Mouse (Mus musculus) forebrain, embryonic 16.5 days (tissue): Measurements from ENCODE around the gene Taf1b. TPM values are rescaled to one million over a fixed set of nuclear protein-coding genes. Genes with fewer than 3 reads are reported as not detected.
"Not testable (repeated sequence)": the region's sequence is repeated elsewhere in the genome, so short reads cannot be mapped to it uniquely, and the experiment has no call there.

Experiments
- ATAC-seq: fragments of 200-750 bp; cut with Nextera tagmentation; 2 replicates; pipeline ENCODE4 v1.8.0; 2017; ENCODE audit warnings: mild to moderate bottlenecking, moderate library complexity
- H3K27ac ChIP-seq: fragments of 300-500 bp; sonication (generic); 2 replicates; pipeline ENCODE4 v1.5.1; 2014; ENCODE audit warnings: low read length, control low read depth
- H3K27me3 ChIP-seq: fragments of 300-500 bp; sonication (generic); replicated peaks from 2 replicates; pipeline ENCODE4 v1.6.1; 2014; ENCODE audit warnings: low read length; ENCODE audit not compliant: control insufficient read depth, insufficient read depth
- H3K36me3 ChIP-seq: fragments of 300-500 bp; sonication (generic); 2 replicates; pipeline ENCODE4 v1.6.1; 2014; ENCODE audit not compliant: control insufficient read depth, insufficient read depth
- H3K4me1 ChIP-seq: fragments of 300-500 bp; sonication (generic); replicated peaks from 2 replicates; pipeline ENCODE4 v1.6.1; 2014; ENCODE audit warnings: low read length; ENCODE audit not compliant: control insufficient read depth, insufficient read depth
- H3K4me2 ChIP-seq: fragments of 300-500 bp; sonication (generic); 2 replicates; pipeline ENCODE4 v1.6.1; 2014; ENCODE audit warnings: mild to moderate bottlenecking, low read length, control low read depth
- H3K4me3 ChIP-seq: fragments of 300-500 bp; sonication (generic); replicated peaks from 2 replicates; pipeline ENCODE4 v1.5.1; 2014; ENCODE audit warnings: mild to moderate bottlenecking, low read length, control low read depth
- H3K9ac ChIP-seq: fragments of 300-500 bp; sonication (generic); replicated peaks from 2 replicates; pipeline ENCODE4 v1.6.1; 2014; ENCODE audit warnings: low read depth, low read length, control low read depth
- H3K9me3 ChIP-seq: fragments of 300-500 bp; sonication (generic); 2 replicates; pipeline ENCODE4 v1.6.1; 2016; ENCODE audit warnings: low read length; ENCODE audit not compliant: control insufficient read depth
- WGBS: fragments of 180-500 bp; shearing (Covaris S2); extraction: QIAGEN DNeasy Blood & Tissue Kit; methylation state at CpG from one replicate; pipeline ENCODE4 v1.1.7; 2014; 5-methylcytosine and 5-hydroxymethylcytosine counted together
- polyA plus RNA-seq: library from polyadenylated mRNA; unstranded; fragments of >200 nt; fragmentation: Nextera tagmentation; extraction: Ambion mirVana; gene quantifications from 2 replicates; pipeline ENCODE4 v1.2.1, GENCODE M21; 2015

The Taf1b gene
- polyA plus RNA-seq, 1 experiment from 2014 or later = 41.9 TPM

DNA sequence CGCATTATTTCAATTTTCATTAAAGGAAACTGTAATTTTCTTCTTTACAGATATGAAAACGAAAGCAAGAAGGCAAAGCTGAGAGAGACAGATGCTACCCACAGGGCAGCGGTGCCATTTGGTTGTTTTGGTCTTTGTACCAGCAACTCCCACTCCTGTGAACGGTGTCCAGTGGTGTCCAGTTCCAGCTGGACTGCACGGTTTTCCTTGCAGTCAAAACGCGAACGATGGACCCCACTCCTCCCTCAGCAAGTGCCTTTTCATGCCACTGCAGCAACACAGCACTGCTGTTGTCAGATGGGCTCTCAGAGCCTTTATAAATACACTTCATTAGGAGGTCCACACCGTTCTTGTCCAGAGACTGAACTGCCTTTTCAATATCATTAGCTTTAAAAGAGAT is 5.1 kb upstream of the Taf1b start:
- H3K9ac ChIP-seq = no peak overlapping the region

DNA sequence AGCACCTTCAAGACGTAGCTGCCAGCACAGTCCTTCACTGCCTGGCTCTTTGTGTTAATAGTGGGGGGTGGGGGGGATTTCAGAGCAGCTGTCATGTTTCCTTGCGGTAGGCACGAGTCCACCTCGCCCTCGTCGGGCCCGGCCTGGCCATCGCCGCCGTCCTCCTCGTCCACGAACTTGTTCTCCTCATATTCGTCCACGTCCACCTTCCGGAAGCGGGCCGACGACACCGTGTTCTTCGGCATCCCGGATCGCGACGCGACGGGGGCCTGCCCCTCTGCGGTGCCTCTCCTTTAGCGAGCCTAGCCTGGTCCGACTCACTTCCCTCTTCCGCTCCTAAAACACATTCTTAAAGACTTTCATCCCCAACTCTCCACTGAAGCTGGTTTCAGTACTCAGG is 4.7 kb upstream of the Taf1b start:
- H3K36me3 ChIP-seq = no peaks in the 10 kb centered on the region
- H3K9me3 ChIP-seq = no peaks in the 10 kb centered on the region
- 0 out of 2 replicates have a peak overlapping the region, but pooled peaks have one; percentile 17 for H3K9ac ChIP-seq
- no peak overlapping the region for H3K27ac ChIP-seq
- H3K4me1 ChIP-seq = peaks cover 3% of the 10 kb centered on the region; the same call in 1 of the 2 replicates
- 61% methylated on average over 30 of the region's 30 CpGs for WGBS
- ATAC-seq = no peak
- H3K27me3 ChIP-seq = no peaks in the 10 kb centered on the region
- peak overlapping the region; percentile 26 for H3K4me2 ChIP-seq
- no peak overlapping the region; the same call in 1 of the 2 replicates for H3K4me3 ChIP-seq

More for the DNA sequence above, 5.1 kb upstream of the Taf1b start:
- ATAC-seq = no peak
- H3K4me1 ChIP-seq = 0 out of 2 replicates have a peak, but pooled peaks cover under 1% of the 10 kb centered on the region
- no peaks in the 10 kb centered on the region for H3K36me3 ChIP-seq
- no peaks in the 10 kb centered on the region for H3K27me3 ChIP-seq
- no peak overlapping the region for H3K27ac ChIP-seq
- no peak overlapping the region; the same call in 1 of the 2 replicates for H3K4me3 ChIP-seq
- H3K9me3 ChIP-seq = no peaks in the 10 kb centered on the region
- 64% methylated on average over 9 of the region's 9 CpGs for WGBS
- peak overlapping the region; percentile 26 for H3K4me2 ChIP-seq

DNA sequence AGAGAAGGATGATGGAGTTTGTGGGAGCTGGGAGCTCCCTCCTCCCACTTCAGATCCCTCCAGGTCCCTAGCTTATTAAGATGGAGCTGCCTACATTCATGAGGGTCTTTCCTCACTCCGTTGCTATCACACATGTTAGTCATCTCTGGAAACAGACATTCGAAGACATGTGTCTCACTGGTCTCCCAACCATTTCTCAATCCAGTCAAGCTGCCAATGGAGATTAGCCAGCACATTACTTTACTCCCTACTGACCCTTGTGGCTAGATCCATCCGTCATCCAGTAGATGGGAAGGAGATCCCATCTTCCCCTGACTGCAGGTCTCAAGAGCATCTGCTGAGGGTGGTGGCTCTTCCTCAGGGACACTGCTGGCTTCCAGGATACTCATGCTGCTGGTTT is 3.4 kb upstream of the Taf1b start:
- H3K27ac ChIP-seq, ATAC-seq, H3K9me3 ChIP-seq, H3K4me1 ChIP-seq, H3K4me2 ChIP-seq, H3K36me3 ChIP-seq, H3K27me3 ChIP-seq, H3K9ac ChIP-seq, H3K4me3 ChIP-seq: not testable (repeated sequence)
- 94% methylated on average over 2 of the region's 3 CpGs for WGBS

DNA sequence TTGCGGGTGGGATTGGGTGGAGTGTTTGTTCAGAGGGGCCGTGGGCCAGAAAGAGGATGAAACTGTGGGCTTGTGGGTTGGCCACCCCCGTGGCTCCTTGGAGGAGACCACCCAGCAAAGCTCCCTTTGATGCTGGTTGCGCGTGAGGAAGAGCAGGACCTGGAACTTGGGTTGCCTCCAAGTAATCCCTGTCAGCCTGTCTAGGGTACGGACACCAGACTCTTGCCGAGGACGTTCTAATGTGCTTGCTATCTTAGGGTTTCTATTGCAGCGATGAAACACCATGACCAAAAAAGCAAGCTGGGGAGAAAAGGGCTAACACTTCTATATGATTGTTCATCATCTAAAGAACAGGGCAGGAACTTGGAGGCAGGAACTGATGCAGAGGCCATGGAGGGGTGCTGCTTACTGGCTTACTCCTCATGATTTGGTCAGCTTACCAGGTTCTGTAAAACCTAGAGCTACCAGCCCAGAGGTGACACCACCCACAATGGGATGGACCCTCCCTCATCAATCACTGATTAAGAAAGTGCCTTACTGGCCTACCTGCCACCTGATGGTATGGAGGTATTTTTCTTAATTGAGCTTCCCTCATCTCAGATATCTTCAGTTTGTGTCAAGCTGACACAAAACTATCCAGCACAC is 804 bp downstream of the Taf1b start:
- H3K27ac ChIP-seq, H3K36me3 ChIP-seq, H3K9me3 ChIP-seq, H3K4me1 ChIP-seq, H3K27me3 ChIP-seq: not testable (repeated sequence)
- 2% methylated on average over 9 of the region's 9 CpGs for WGBS
- peak; percentile 61 for ATAC-seq
- Histone ChIP-seq H3K4me3 (peak overlapping the region; percentile 69), H3K9ac (peak overlapping the region; percentile 86), H3K4me2 (peak overlapping the region; percentile 57)

DNA sequence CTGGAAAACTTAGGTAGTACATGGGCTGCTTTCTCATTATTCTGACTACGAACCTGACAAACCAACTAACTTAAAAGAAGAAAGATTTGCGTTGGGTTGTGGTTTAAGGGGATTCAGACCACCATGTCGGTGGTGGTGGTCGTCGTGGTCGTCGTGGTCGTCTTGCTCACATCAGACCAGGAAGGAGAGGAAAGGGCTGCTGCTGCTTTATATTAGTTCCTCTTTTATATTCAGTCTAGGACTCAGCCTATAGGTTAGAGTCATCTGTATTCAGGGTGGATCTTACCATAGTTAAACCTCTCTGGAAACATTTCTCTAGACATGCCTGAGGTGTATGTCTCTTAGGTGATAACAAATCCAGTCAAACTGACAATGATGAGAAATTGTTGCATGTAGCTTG is 19.0 kb downstream of the Taf1b start:
- H3K36me3 ChIP-seq = peaks cover 28% of the 10 kb centered on the region
- H3K9me3 ChIP-seq = no peaks in the 10 kb centered on the region
- H3K27ac ChIP-seq = no peak overlapping the region
- H3K4me3 ChIP-seq = no peak overlapping the region
- H3K4me2 ChIP-seq = no peak overlapping the region
- no peaks in the 10 kb centered on the region for H3K27me3 ChIP-seq
- H3K4me1 ChIP-seq = no peaks in the 10 kb centered on the region
- no peak for ATAC-seq
- H3K9ac ChIP-seq = no peak overlapping the region
- WGBS = 95% methylated on average over 8 of the region's 8 CpGs

DNA sequence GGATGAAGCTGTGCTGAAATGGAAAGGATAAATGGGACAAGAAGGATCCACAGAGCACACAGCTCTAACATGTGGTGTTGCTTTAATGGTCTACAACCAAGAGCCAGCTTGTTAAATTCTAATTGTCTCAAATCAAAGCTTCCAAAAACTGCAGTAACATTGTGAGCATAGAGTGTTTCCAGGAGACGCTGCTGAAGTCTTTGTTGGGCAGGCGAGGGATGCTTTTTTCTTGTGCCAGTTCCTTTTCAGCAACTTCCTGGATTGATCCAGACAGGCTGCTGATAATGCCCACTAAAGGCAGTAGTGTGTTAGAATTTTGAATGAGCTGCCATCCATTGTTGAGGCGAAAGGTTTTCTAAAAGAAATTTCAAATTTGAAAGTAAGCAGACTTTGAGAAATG is 22.9 kb downstream of the Taf1b start:
- WGBS = 40% methylated on average over 3 of the region's 3 CpGs
- Histone ChIP-seq H3K36me3 (peaks cover 9% of the 10 kb centered on the region), H3K9me3 (no peaks in the 10 kb centered on the region), H3K27me3 (no peaks in the 10 kb centered on the region), H3K4me2 (no peak overlapping the region), H3K4me3 (no peak overlapping the region), H3K4me1 (no peaks in the 10 kb centered on the region), H3K27ac (no peak overlapping the region), H3K9ac (no peak overlapping the region)
- ATAC-seq = no peak

DNA sequence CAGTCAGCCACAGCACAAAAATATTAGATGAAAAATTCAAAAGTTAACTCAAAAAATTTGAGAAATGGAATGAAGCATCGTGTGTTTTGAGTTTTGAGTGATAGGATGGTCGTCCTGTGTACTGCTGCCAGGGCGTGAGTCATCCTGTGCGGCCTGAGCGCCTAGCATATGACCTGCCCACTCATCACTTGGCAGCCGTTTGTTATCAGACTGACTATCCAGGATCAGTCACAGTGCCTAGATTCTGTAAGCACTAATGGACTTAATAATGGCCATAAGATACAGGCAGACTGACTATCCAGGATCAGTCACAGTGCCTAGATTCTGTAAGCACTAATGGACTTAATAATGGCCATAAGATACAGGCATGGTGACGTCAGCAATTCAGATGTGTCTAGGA is 26.9 kb downstream of the Taf1b start:
- whole genome bisulfite sequencing = 95% methylated on average over 7 of the region's 7 CpGs

DNA sequence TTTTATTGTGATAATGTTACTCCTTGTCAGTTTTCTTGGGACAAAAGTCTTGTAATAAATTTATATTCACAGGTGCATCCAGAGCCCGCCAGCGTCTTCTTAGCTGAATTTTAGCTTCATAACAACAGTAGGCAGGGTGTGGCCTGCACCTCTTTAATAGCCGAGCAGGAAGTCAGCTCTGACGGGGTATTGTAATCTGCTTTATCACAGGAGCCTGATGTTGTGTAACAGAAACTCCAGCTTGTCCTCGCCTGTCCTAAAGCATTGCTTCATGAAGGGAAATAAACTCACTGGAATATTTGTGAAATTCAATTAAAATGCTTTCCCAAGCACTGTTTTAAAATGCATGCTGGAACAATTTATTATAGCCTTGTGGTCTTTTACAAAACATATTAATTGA is 38.2 kb downstream of the Taf1b start:
- WGBS = 41% methylated on average over 5 of the region's 5 CpGs
- Histone ChIP-seq H3K27ac (no peak overlapping the region), H3K27me3 (no peaks in the 10 kb centered on the region), H3K4me1 (peaks cover 9% of the 10 kb centered on the region), H3K4me2 (no peak overlapping the region), H3K9me3 (no peaks in the 10 kb centered on the region), H3K4me3 (no peak overlapping the region), H3K9ac (no peak overlapping the region), H3K36me3 (no peaks in the 10 kb centered on the region; the same call in 1 of the 2 replicates)
- ATAC-seq = no peak

More for the DNA sequence above, 26.9 kb downstream of the Taf1b start:
- H3K9me3 ChIP-seq, H3K9ac ChIP-seq, H3K27ac ChIP-seq, H3K4me3 ChIP-seq, H3K27me3 ChIP-seq, H3K36me3 ChIP-seq, ATAC-seq, H3K4me1 ChIP-seq, H3K4me2 ChIP-seq: not testable (repeated sequence)

DNA sequence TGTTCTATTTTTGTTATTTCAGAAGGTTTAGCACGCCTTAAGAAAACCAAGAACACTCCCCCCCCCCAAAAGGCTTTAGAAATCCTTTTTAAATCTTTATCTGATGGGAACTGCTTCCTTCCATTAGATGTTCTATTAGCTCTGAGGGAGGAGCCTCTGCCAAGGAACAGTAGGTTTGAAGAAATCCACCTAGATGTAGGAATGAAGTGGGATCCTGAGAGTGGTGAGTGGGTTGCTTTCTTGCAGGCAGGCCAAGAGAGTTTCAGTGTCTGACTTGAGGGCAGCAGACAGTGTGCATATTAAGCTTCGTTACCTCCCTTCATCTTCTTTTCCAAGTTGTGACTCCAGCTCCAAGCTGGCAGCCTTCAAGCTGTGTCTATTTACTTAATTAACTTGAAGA is 39.0 kb downstream of the Taf1b start:
- Histone ChIP-seq H3K9me3 (no peaks in the 10 kb centered on the region), H3K4me1 (peaks cover 12% of the 10 kb centered on the region), H3K36me3 (no peaks in the 10 kb centered on the region; the same call in 1 of the 2 replicates), H3K27me3 (no peaks in the 10 kb centered on the region), H3K4me3 (no peak overlapping the region), H3K27ac (no peak overlapping the region), H3K4me2 (no peak overlapping the region), H3K9ac (no peak overlapping the region)
- 22% methylated on average over 2 of the region's 2 CpGs for WGBS
- ATAC-seq = no peak

DNA sequence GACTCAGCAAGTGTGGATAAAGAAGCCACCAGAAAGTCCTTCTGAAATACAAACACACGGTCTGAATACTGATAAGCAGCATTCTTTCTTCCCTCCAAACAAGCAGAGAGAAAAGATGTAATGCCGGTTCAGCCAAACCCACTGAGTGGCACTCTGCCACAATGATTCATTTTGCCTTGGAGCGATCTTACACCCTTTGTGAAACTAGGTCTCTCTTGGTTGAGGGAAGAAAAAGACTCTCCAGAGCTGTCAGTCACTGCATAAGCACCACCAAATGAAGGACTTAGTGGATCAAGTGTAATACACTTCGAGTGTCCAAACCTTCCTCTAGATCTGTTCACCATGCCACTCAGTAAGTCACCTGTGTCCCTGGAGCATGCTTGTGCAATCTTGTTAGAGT is 39.8 kb downstream of the Taf1b start:
- no peaks in the 10 kb centered on the region for H3K27me3 ChIP-seq
- H3K9me3 ChIP-seq = no peaks in the 10 kb centered on the region
- ATAC-seq = no peak
- WGBS = 23% methylated on average over 4 of the region's 4 CpGs
- H3K27ac ChIP-seq = no peak overlapping the region
- H3K4me1 ChIP-seq = peaks cover 12% of the 10 kb centered on the region
- no peak overlapping the region for H3K4me3 ChIP-seq
- no peaks in the 10 kb centered on the region for H3K36me3 ChIP-seq
- no peak overlapping the region for H3K9ac ChIP-seq
- H3K4me2 ChIP-seq = no peak overlapping the region
